Mouse (Mus musculus) embryonic facial prominence, embryonic 11.5 days (tissue): ENCODE data around the gene Cdc37. TPM values are rescaled to one million over a fixed set of nuclear protein-coding genes. Genes with fewer than 3 reads are reported as not detected.

Experiments used
- ATAC-seq: fragments of 200-750 bp; cut with Nextera tagmentation; replicated peaks from 2 replicates; pipeline ENCODE4 v1.8.0; 2017; ENCODE audit warnings: low read depth; ENCODE audit not compliant: insufficient number of reproducible peaks, low FRiP score, low TSS enrichment
- DNase-seq: peaks from one replicate; pipeline ENCODE4 v3.0.0-alpha.2; 2015; ENCODE audit warnings: low spot score
- H3K27ac ChIP-seq: fragments of 300-500 bp; sonication (generic); replicated peaks from 2 replicates; pipeline ENCODE4 v1.5.1; 2014; ENCODE audit warnings: mild to moderate bottlenecking, low read depth, low read length, control low read depth
- H3K27me3 ChIP-seq: fragments of 300-500 bp; sonication (generic); 2 replicates; pipeline ENCODE4 v1.6.1; 2014; ENCODE audit warnings: mild to moderate bottlenecking, low read length, moderate library complexity, mixed read lengths; ENCODE audit not compliant: control insufficient read depth, insufficient read depth
- H3K36me3 ChIP-seq: fragments of 300-500 bp; sonication (generic); replicated peaks from 2 replicates; pipeline ENCODE4 v1.6.1; 2014; ENCODE audit warnings: low read depth, mild to moderate bottlenecking, low read length, moderate library complexity, mixed read lengths; ENCODE audit not compliant: control insufficient read depth, insufficient read depth
- H3K4me1 ChIP-seq: fragments of 300-500 bp; sonication (generic); 2 replicates; pipeline ENCODE4 v1.6.1; 2014; ENCODE audit warnings: low read length, mixed read lengths; ENCODE audit not compliant: control insufficient read depth, insufficient read depth
- H3K4me2 ChIP-seq: fragments of 300-500 bp; sonication (generic); 2 replicates; pipeline ENCODE4 v1.6.1; 2014; ENCODE audit warnings: low read depth, mild to moderate bottlenecking, control low read depth, low read length, moderate library complexity
- H3K4me3 ChIP-seq: fragments of 300-500 bp; sonication (generic); 2 replicates; pipeline ENCODE4 v1.5.1; 2014; ENCODE audit warnings: low read depth, low read length, control low read depth
- H3K9ac ChIP-seq: fragments of 300-500 bp; sonication (generic); replicated peaks from 2 replicates; pipeline ENCODE4 v1.6.1; 2014; ENCODE audit warnings: mild to moderate bottlenecking, control low read depth, low read length
- H3K9me3 ChIP-seq: fragments of 300-500 bp; sonication (generic); replicated peaks from 2 replicates; pipeline ENCODE4 v1.6.1; 2016; ENCODE audit warnings: mild to moderate bottlenecking, low read length, inconsistent platforms, mixed read lengths; ENCODE audit not compliant: control insufficient read depth
- WGBS: fragments of 180-500 bp; shearing (Covaris S2); extraction: QIAGEN DNeasy Blood & Tissue Kit; methylation state at CpG from one replicate; pipeline ENCODE4 v1.1.7; 2014; 5-methylcytosine and 5-hydroxymethylcytosine counted together
- polyA plus RNA-seq: library from polyadenylated mRNA; unstranded; fragments of >200 nt; fragmentation: Nextera tagmentation; extraction: Ambion mirVana; gene quantifications from 2 replicates; pipeline ENCODE4 v1.2.1, GENCODE M21; 2014

Cdc37 gene
- polyA plus RNA-seq, 1 experiment from 2014 or later, result 371 TPM

DNA sequence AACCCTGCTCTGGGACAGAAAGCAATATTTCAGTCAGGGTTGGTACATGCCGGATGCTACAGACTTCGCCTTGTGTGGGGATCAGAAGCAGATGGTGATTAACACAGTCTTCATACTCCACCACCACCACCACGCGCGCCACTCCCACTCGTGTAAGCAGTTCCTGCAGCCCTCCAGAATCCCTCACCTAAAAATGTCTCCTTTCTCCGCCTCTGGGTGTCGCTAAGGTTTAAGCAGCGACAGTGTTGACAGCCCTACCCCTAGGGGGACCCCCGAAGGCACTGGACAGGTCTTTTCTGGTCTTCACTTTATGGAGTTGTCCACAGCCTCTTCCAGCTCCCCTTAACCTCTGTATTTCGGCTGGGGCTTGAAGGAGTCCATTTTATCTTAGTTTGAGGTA, 2.9 kb upstream of the Cdc37 start:
- DNase-seq (peak; percentile 72), ATAC-seq (peak; percentile 22; the same call in 1 of the 2 replicates)
- peaks cover 2% of the 10 kb centered on the region; the same call in 1 of the 2 replicates for H3K4me1 ChIP-seq
- H3K4me2 ChIP-seq, result peak overlapping the region; percentile 78
- WGBS, result 4% methylated on average over 11 of the region's 11 CpGs
- H3K36me3 ChIP-seq, result no peaks in the 10 kb centered on the region
- no peak overlapping the region for H3K9ac ChIP-seq
- no peaks in the 10 kb centered on the region for H3K9me3 ChIP-seq
- H3K27me3 ChIP-seq, result no peaks in the 10 kb centered on the region
- peak overlapping the region; percentile 29 for H3K4me3 ChIP-seq
- H3K27ac ChIP-seq, result no peak overlapping the region

DNA sequence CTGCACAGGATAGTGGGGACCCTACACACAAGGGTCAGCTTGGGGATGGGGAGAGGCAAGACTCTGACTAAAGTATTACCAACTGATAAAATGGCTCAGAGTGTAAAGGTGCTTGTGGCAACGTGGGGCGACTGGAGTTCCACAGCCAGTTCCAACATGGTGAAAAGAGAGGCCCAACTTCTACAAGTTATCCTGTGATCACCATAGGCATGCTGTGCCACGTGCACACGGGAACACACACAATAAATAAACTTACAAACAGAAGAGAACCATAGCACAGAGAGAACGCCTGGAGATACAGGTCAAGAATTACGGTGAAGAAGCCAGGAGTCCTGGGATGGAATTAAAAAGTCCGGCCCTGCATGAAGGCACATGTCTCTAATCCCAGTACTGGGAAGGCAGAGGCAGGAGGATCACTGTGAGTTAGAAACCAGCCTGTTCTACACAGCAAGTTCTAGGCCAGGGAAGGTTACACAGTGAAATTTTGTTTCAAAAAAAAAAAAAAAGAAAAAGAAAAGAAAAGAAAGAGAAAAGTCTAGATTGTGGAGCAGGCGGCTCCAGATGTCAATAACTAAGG, 617 bp downstream of the Cdc37 start:
- H3K27ac ChIP-seq, result no peak overlapping the region; the same call in 1 of the 2 replicates

DNA sequence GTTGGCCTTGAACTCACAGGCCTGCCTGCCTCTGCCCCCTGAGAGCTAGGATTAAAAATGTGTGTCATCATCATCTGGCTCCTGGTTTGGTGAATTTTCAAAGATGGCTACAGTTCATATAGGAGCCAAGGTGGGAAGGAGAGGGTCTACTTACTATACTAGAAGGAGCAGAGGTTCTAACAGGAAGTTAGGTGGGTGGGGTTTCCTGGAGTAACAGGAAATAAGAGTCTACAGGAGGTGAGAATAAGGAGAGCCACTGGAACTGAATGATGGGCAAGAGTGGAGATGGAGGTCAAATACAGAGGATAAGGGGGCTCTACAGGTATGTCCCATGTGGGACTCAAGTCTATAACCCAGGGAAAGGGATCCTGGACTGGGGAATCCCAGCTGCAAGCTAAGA, 1.4 kb downstream of the Cdc37 start:
- H3K4me2 ChIP-seq, result peak overlapping the region; percentile 77
- DNase-seq (no peak), ATAC-seq (no peak)
- H3K36me3 ChIP-seq, result no peaks in the 10 kb centered on the region; the same call in 1 of the 2 replicates
- peak overlapping the region; percentile 64; the same call in 1 of the 2 replicates for H3K4me3 ChIP-seq
- no peaks in the 10 kb centered on the region for H3K9me3 ChIP-seq
- H3K9ac ChIP-seq, result no peak overlapping the region
- H3K27ac ChIP-seq, result no peak overlapping the region
- no peaks in the 10 kb centered on the region for H3K27me3 ChIP-seq
- peaks cover 2% of the 10 kb centered on the region; the same call in 1 of the 2 replicates for H3K4me1 ChIP-seq

More for the DNA sequence above, 617 bp downstream of the Cdc37 start:
- H3K9ac ChIP-seq, result peak overlapping the region; percentile 80
- peak overlapping the region; percentile 77 for H3K4me2 ChIP-seq
- DNase-seq (no peak), ATAC-seq (no peak)
- peaks cover 2% of the 10 kb centered on the region; the same call in 1 of the 2 replicates for H3K4me1 ChIP-seq
- H3K27me3 ChIP-seq, result no peaks in the 10 kb centered on the region
- H3K36me3 ChIP-seq, result no peaks in the 10 kb centered on the region; the same call in 1 of the 2 replicates
- no peaks in the 10 kb centered on the region for H3K9me3 ChIP-seq
- WGBS, result 12% methylated on average over 8 of the region's 8 CpGs
- H3K4me3 ChIP-seq, result peak overlapping the region; percentile 64

DNA sequence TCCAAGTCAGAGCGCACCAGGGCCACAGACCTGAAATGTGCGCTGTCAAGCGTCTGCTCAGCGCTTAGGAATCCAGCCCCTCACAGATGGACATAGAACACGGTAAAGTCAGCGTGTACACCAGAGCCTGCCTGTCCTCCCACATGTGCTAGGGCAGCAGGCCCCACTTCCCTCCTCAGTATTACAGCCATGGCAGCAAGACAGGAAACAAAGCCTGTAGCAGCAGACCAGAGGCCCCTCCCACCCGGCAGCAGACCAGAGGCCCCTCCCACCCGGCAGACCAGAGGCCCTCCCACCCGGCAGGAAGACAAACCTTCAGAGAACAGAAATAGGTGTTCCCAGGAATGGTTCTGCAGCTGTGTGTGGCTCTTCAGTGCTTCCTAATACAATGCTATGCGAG, 3.1 kb downstream of the Cdc37 start:
- peak overlapping the region; percentile 36; the same call in 1 of the 2 replicates for H3K4me2 ChIP-seq
- no peaks in the 10 kb centered on the region for H3K27me3 ChIP-seq
- no peak overlapping the region for H3K27ac ChIP-seq
- ATAC-seq (no peak), DNase-seq (peak; percentile 59)
- peak overlapping the region; percentile 35 for H3K9ac ChIP-seq
- peaks cover 2% of the 10 kb centered on the region; the same call in 1 of the 2 replicates for H3K4me1 ChIP-seq
- WGBS, result 47% methylated on average over 10 of the region's 10 CpGs
- H3K9me3 ChIP-seq, result no peaks in the 10 kb centered on the region
- 0 out of 2 replicates have a peak overlapping the region, but pooled peaks have one; percentile 0 for H3K4me3 ChIP-seq
- H3K36me3 ChIP-seq, result peaks cover 12% of the 10 kb centered on the region

DNA sequence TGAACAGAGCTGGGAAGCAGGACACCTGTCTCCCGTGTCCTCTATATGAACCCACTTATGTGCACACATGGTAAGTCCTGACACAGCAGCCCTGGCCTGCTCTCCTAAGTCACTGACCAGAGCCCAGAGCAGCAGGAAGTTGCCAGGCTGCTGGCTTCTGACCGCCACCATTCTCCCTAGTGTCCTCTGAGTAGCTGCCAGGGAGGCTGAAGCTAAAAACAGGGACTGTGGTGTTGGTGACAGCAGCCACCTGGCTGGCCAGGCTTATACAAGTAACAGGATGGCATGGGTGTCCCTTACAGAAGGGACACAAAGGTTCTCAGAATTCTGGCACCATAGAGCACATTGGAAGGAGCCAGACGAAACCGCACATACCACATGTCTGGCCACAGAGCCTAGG, 4.4 kb downstream of the Cdc37 start:
- Histone ChIP-seq H3K36me3 (peaks cover 12% of the 10 kb centered on the region), H3K4me1 (peaks cover 2% of the 10 kb centered on the region; the same call in 1 of the 2 replicates), H3K27me3 (no peaks in the 10 kb centered on the region), H3K4me3 (no peak overlapping the region), H3K9ac (no peak overlapping the region), H3K27ac (no peak overlapping the region), H3K4me2 (no peak overlapping the region), H3K9me3 (no peaks in the 10 kb centered on the region)
- 91% methylated on average over 4 of the region's 4 CpGs for WGBS
- no peak for DNase-seq
- no peak for ATAC-seq

DNA sequence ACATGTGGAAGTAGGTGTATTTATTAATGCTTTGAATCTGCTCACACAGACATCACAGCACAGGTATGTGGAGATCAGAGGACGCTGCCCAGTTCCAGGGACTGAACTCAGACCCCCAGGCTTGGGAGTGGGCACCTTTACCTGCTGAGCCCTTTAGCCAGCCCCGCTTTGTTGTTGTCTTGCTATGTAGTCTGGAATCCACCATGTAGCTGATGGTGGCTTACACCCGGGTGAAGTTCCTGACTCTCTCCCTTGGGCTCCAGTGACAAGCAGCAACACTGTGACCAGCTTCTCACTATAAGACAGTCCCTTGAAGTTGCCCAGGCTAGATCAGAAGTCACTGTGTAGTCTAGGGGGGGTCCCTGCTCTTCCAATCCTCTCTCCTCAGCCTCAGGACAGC, 5.4 kb downstream of the Cdc37 start:
- WGBS, result 88% methylated on average over 3 of the region's 3 CpGs
- no peaks in the 10 kb centered on the region for H3K9me3 ChIP-seq
- no peaks in the 10 kb centered on the region for H3K27me3 ChIP-seq
- no peak overlapping the region for H3K4me3 ChIP-seq
- no peak overlapping the region for H3K4me2 ChIP-seq
- peaks cover 2% of the 10 kb centered on the region; the same call in 1 of the 2 replicates for H3K4me1 ChIP-seq
- no peak overlapping the region for H3K27ac ChIP-seq
- H3K9ac ChIP-seq, result no peak overlapping the region
- H3K36me3 ChIP-seq, result peaks cover 19% of the 10 kb centered on the region
- ATAC-seq (no peak), DNase-seq (no peak)

DNA sequence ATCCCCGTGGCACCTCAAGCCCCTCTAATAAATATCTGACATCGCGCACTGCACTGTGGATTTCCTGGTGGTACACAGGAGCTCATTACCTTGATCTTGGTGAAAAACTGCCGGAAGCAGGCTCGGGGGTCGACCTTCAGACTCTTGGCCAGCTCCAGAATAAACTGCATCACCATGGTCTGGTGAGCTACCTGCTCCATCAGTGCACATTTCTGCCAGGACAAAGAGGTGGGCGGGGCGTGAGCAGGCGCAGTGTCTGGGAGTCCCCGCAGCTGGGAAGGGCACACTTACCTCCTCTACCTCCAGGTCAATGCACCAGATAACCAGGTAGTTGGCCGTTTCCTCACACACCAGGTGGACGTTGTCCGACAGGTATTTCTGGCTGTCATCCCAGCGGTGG, 7.9 kb downstream of the Cdc37 start:
- H3K27ac ChIP-seq, result no peak overlapping the region
- H3K4me1 ChIP-seq, result no peaks in the 10 kb centered on the region
- H3K9me3 ChIP-seq, result no peaks in the 10 kb centered on the region
- H3K4me2 ChIP-seq, result no peak overlapping the region
- H3K36me3 ChIP-seq, result peaks cover 28% of the 10 kb centered on the region
- H3K9ac ChIP-seq, result no peak overlapping the region
- ATAC-seq (no peak), DNase-seq (no peak)
- H3K27me3 ChIP-seq, result no peaks in the 10 kb centered on the region
- H3K4me3 ChIP-seq, result no peak overlapping the region
- 92% methylated on average over 14 of the region's 14 CpGs for WGBS

DNA sequence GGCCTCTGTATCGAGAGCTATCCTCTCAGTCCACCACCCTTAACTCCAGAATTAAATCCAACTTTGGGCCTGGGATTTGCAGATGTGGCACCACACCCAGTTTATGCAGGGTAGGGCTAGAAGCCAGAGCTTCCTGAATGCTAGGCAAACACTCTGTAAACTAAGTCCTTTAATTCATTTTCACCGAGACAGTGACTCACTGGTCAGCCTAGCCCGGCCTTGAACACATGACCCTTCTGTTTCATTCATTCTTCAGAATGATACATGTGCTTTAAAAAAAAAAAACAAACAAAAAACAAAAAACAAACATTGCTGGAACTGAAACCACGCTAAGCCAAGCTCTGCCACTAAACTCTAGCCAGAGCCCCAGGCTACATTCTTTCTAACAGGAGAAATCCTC, 11.4 kb downstream of the Cdc37 start:
- no peaks in the 10 kb centered on the region for H3K4me1 ChIP-seq
- H3K4me2 ChIP-seq, result no peak overlapping the region
- no peaks in the 10 kb centered on the region for H3K9me3 ChIP-seq
- 83% methylated on average over 4 of the region's 4 CpGs for WGBS
- H3K4me3 ChIP-seq, result no peak overlapping the region
- H3K27ac ChIP-seq, result no peak overlapping the region
- peaks cover 28% of the 10 kb centered on the region for H3K36me3 ChIP-seq
- DNase-seq (no peak), ATAC-seq (no peak)
- no peak overlapping the region for H3K9ac ChIP-seq
- no peaks in the 10 kb centered on the region for H3K27me3 ChIP-seq
